Mouse (Mus musculus) kidney, adult 2 months (tissue): ENCODE results near the gene Cdsn.

ENCODE experiments used
- CTCF ChIP-seq: fragments of 200-500 bp; conservative IDR thresholded peaks from 2 replicates; pipeline ENCODE4 v1.5.1; 2011; ENCODE audit warnings: low read depth, mild to moderate bottlenecking, control low read depth, low read length, moderate library complexity, mixed read lengths; ENCODE audit not compliant: insufficient read depth, insufficient read length
- POLR2A ChIP-seq: fragments of 200-500 bp; IDR thresholded peaks from one replicate; pipeline ENCODE4 v1.6.1; 2011; ENCODE audit warnings: low read depth, low read length, control low read depth

- TF ChIP-seq POLR2A: no peak
- no peak for TF ChIP-seq CTCF
Observed at GRCm38 (mm10) chr17:35506881-35507280, 45.0 kb upstream of the Cdsn start.
